Mouse (Mus musculus): ENCODE measurements at regions not wholly inside any gene's neighbourhood (a gene's known extent, or its start where the extent isn't known, plus 50 kb on each side); places are given as distances from the start of the nearest gene placed in this dataset.

DNA sequence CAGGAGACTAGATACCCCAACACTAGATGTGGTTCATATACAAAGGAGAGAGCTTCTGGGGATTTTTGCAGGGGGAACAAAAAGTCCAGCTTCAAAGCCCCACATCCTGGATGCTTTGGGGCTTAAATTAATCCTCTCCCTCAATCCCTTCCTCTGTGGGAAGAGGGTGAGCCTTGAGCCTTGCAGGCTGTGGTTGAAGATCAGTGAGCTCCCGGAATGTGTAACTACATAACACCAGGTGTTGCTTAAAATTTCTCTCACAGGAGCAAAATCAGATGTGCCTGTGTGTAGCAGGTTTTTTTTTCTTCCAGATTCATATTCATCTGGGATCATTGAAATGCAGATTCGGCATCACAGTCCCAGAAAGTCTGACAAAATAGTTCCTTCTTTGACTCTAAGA lies 146.1 kb downstream of the Pxdc1 start:
- no peak overlapping the region for H3K4me2 ChIP-seq (ENCODE audit: low read depth, low read length)
- ATAC-seq (ENCODE audit: low read depth) = no peak
- H3K4me3 ChIP-seq (ENCODE audit: low read length) = no peak overlapping the region
- H3K27ac ChIP-seq (ENCODE audit: low read length) = no peak overlapping the region
- 74% methylated on average over 2 of the region's 2 CpGs for WGBS
- no peaks in the 10 kb centered on the region for H3K27me3 ChIP-seq (ENCODE audit: control insufficient read depth, insufficient read depth, low read depth, low read length)
- no peaks in the 10 kb centered on the region for H3K9me3 ChIP-seq (ENCODE audit: control insufficient read depth, low read length)
- H3K9ac ChIP-seq (ENCODE audit: low read length) = no peak overlapping the region
- H3K4me1 ChIP-seq (replicated peaks; ENCODE audit: control insufficient read depth, insufficient read depth, low read length) = no peaks in the 10 kb centered on the region
- no peaks in the 10 kb centered on the region for H3K36me3 ChIP-seq (ENCODE audit: control insufficient read depth, insufficient read depth, low read length)

DNA sequence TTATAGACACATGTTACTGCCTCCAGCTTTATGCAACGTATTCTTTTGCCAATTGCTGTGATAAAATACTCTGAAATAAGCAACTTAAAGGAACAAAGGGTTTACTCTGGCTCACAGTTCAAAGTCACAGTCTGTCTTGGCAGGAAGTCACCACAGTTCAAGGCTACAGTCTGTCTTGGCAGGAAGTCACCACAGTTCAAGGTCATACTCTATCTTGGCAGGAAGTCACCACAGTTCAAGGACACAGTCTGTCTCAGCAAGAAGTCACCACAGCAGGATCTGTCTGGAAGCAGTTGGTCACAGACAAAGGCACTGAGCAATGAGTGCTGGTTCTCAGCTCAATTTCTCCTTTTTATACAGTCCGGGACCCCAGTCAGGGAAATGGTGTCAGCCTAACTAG lies 147.4 kb downstream of the Pxdc1 start:
- Histone ChIP-seq H3K4me3 (ENCODE audit: low read length) (no peak overlapping the region), H3K27me3 (ENCODE audit: control insufficient read depth, insufficient read depth, low read depth, low read length) (no peaks in the 10 kb centered on the region), H3K4me1 (replicated peaks; ENCODE audit: control insufficient read depth, insufficient read depth, low read length) (no peaks in the 10 kb centered on the region), H3K9ac (ENCODE audit: low read length) (no peak overlapping the region), H3K4me2 (ENCODE audit: low read depth, low read length) (no peak overlapping the region), H3K27ac (ENCODE audit: low read length) (no peak overlapping the region), H3K9me3 (ENCODE audit: control insufficient read depth, low read length) (no peaks in the 10 kb centered on the region), H3K36me3 (ENCODE audit: control insufficient read depth, insufficient read depth, low read length) (no peaks in the 10 kb centered on the region)
- whole genome bisulfite sequencing = 73% methylated on average over 2 of the region's 2 CpGs
- ATAC-seq (ENCODE audit: low read depth) = no peak

DNA sequence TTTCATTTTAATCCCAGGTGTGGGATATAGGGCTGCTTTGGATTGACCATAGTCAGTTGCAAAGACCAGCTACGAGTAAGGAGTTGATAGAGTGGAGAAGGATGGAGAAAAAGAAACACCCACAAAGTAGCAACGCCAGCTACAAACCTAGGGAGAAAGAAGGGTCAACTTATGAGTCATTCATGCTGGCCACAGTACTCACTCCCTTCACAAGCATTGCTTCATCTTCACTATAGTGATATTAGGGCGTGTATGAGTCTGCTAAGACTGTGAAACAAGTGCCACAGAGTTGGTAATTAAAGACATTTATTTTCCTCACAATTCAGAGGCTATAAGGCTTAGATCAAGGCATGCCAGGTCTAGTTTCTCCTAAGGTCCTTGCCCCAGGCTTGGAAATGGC lies 148.4 kb downstream of the Pxdc1 start:
- Histone ChIP-seq H3K27me3 (ENCODE audit: control insufficient read depth, insufficient read depth, low read depth, low read length) (no peaks in the 10 kb centered on the region), H3K27ac (ENCODE audit: low read length) (no peak overlapping the region), H3K4me1 (replicated peaks; ENCODE audit: control insufficient read depth, insufficient read depth, low read length) (no peaks in the 10 kb centered on the region), H3K36me3 (ENCODE audit: control insufficient read depth, insufficient read depth, low read length) (no peaks in the 10 kb centered on the region), H3K9me3 (ENCODE audit: control insufficient read depth, low read length) (no peaks in the 10 kb centered on the region), H3K9ac (ENCODE audit: low read length) (no peak overlapping the region), H3K4me2 (ENCODE audit: low read depth, low read length) (no peak overlapping the region), H3K4me3 (ENCODE audit: low read length) (no peak overlapping the region)
- 81% methylated on average over 3 of the region's 3 CpGs for WGBS
- no peak for ATAC-seq (ENCODE audit: low read depth)

DNA sequence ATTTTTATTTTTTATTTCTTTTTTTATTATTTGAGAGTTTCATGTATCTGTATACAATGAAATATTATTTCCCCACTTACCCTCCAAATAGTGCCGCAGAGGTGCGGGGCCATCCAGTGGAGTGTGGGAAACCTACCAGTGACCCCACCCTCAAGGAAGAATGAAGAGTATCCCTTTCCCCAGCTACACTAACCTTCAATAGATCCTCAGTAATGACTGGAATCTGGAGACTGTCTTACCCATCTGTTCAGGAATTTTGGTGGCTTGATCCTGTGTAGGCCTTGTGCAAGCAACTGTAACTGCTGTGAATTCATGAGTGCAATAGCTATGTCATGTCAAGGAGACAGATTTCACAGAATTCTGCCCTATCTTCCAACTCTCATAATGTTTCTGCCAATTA lies 153.9 kb upstream of the Slc22a23 start:
- Histone ChIP-seq H3K9me3 (ENCODE audit: control insufficient read depth, low read length) (no peaks in the 10 kb centered on the region), H3K27ac (ENCODE audit: low read length) (no peak overlapping the region), H3K4me2 (ENCODE audit: low read depth, low read length) (no peak overlapping the region), H3K36me3 (ENCODE audit: control insufficient read depth, insufficient read depth, low read length) (no peaks in the 10 kb centered on the region), H3K27me3 (ENCODE audit: control insufficient read depth, insufficient read depth, low read depth, low read length) (no peaks in the 10 kb centered on the region), H3K9ac (ENCODE audit: low read length) (no peak overlapping the region), H3K4me1 (replicated peaks; ENCODE audit: control insufficient read depth, insufficient read depth, low read length) (no peaks in the 10 kb centered on the region), H3K4me3 (ENCODE audit: low read length) (no peak overlapping the region)
- ATAC-seq (ENCODE audit: low read depth) = no peak
- WGBS = 98% methylated on average over 2 of the region's 2 CpGs

DNA sequence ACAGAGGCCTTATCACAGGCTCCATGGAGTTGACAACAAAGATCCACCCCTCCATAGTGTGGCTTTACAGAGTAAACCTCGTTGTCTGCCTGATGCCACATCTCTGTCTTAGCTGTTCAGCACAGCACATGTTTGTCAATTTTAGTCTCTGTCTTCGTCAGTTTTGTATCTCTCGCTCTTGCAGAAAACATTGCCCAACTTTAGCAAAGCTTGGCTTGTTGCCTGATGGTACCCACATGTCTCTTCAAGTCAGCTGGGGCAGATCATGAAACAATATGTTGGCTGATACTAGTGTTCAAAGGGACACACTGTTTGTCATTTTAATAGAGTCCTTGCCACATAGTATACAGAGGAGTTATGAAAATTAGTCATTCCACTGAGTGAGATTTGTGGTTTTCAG lies 152.7 kb upstream of the Slc22a23 start:
- WGBS = 69% methylated on average over 3 of the region's 3 CpGs

DNA sequence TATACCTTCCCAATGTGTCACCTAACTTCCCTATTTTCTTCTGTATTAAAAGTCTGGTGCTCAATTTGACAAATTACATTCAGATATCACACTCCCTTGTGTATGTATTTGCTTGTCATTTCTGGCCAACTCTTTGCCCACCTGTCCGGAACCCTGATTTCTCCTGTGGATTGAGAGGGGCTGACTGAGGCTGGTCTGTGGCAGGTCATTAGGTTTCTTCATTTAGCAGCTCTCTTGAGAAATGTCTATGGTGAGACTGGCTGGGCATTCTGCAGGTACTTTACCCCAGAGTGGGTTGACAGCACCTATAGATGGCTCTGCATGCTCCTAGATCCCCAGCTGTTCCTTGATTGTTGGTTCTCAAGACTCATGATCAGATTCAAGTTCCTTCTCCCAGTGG lies 139.8 kb upstream of the Slc22a23 start:
- Histone ChIP-seq H3K27me3 (ENCODE audit: control insufficient read depth, insufficient read depth, low read depth, low read length) (no peaks in the 10 kb centered on the region), H3K36me3 (ENCODE audit: control insufficient read depth, insufficient read depth, low read length) (no peaks in the 10 kb centered on the region), H3K4me2 (ENCODE audit: low read depth, low read length) (no peak overlapping the region), H3K27ac (ENCODE audit: low read length) (no peak overlapping the region), H3K4me1 (replicated peaks; ENCODE audit: control insufficient read depth, insufficient read depth, low read length) (no peaks in the 10 kb centered on the region), H3K9me3 (ENCODE audit: control insufficient read depth, low read length) (no peaks in the 10 kb centered on the region), H3K9ac (ENCODE audit: low read length) (no peak overlapping the region), H3K4me3 (ENCODE audit: low read length) (no peak overlapping the region)
- no peak for ATAC-seq (ENCODE audit: low read depth)
- 90% methylated on average over 1 of the region's 1 CpGs for WGBS

More for the DNA sequence above, 152.7 kb upstream of the Slc22a23 start:
- no peak for ATAC-seq (ENCODE audit: low read depth)
- no peaks in the 10 kb centered on the region for H3K36me3 ChIP-seq (ENCODE audit: control insufficient read depth, insufficient read depth, low read length)
- H3K4me3 ChIP-seq (ENCODE audit: low read length) = no peak overlapping the region
- no peak overlapping the region for H3K4me2 ChIP-seq (ENCODE audit: low read depth, low read length)
- H3K9me3 ChIP-seq (ENCODE audit: control insufficient read depth, low read length) = no peaks in the 10 kb centered on the region
- H3K4me1 ChIP-seq (replicated peaks; ENCODE audit: control insufficient read depth, insufficient read depth, low read length) = no peaks in the 10 kb centered on the region
- H3K9ac ChIP-seq (ENCODE audit: low read length) = no peak overlapping the region
- no peaks in the 10 kb centered on the region for H3K27me3 ChIP-seq (ENCODE audit: control insufficient read depth, insufficient read depth, low read depth, low read length)
- no peak overlapping the region for H3K27ac ChIP-seq (ENCODE audit: low read length)

DNA sequence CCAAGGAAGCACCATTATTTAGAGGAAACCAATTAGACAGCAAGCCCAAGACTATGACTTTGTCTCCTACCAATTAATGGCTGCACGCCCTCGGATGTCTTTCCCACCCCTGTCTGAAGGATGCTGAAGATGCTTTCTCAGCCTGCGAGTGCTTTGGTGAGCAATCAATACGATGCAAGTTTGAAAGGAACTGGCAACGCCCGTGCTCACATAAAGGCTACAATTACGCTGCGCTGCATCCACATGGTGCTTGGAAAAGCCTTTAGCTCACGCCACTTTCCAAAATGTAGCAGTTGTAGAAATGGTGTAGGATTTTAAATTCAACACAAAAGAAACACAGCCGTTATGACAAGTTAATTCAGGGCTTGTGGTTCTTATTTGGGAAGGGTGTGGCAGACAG lies 136.5 kb upstream of the Slc22a23 start:
- H3K9me3 ChIP-seq (ENCODE audit: control insufficient read depth, low read length) = no peaks in the 10 kb centered on the region
- H3K27me3 ChIP-seq (ENCODE audit: control insufficient read depth, insufficient read depth, low read depth, low read length) = no peaks in the 10 kb centered on the region
- WGBS = 85% methylated on average over 10 of the region's 10 CpGs
- no peak overlapping the region for H3K27ac ChIP-seq (ENCODE audit: low read length)
- no peak overlapping the region for H3K4me3 ChIP-seq (ENCODE audit: low read length)
- no peak overlapping the region for H3K9ac ChIP-seq (ENCODE audit: low read length)
- no peak for ATAC-seq (ENCODE audit: low read depth)
- no peaks in the 10 kb centered on the region for H3K4me1 ChIP-seq (replicated peaks; ENCODE audit: control insufficient read depth, insufficient read depth, low read length)
- H3K36me3 ChIP-seq (ENCODE audit: control insufficient read depth, insufficient read depth, low read length) = no peaks in the 10 kb centered on the region
- H3K4me2 ChIP-seq (ENCODE audit: low read depth, low read length) = no peak overlapping the region

DNA sequence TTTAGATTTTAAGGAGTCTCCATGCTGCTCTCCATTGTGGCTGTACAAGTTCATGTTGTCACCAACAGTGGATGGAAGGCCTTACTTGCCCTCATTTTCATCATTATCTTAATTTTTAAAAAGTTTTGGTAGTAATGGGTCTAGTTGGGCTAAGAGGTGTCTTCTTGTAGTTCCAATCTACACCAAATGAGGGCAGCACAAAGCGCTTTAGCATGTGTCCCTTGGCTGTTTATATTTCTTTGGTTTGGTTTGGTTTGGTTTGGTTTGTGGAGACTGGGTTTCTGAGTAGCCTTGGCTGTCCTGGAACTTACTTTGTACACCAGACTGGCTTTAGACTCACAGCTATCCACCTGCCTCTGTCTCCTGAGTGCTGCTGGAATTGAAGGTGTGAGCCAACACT lies 125.4 kb upstream of the Slc22a23 start:
- no peak overlapping the region for H3K4me3 ChIP-seq (ENCODE audit: low read length)
- 79% methylated on average over 1 of the region's 1 CpGs for WGBS
- no peaks in the 10 kb centered on the region for H3K36me3 ChIP-seq (ENCODE audit: control insufficient read depth, insufficient read depth, low read length)
- no peak overlapping the region for H3K9ac ChIP-seq (ENCODE audit: low read length)
- ATAC-seq (ENCODE audit: low read depth) = no peak
- peaks cover 10% of the 10 kb centered on the region; the same call in 1 of the 2 replicates for H3K4me1 ChIP-seq (replicated peaks; ENCODE audit: control insufficient read depth, insufficient read depth, low read length)
- H3K9me3 ChIP-seq (ENCODE audit: control insufficient read depth, low read length) = no peaks in the 10 kb centered on the region
- no peaks in the 10 kb centered on the region for H3K27me3 ChIP-seq (ENCODE audit: control insufficient read depth, insufficient read depth, low read depth, low read length)
- no peak overlapping the region for H3K27ac ChIP-seq (ENCODE audit: low read length)
- no peak overlapping the region for H3K4me2 ChIP-seq (ENCODE audit: low read depth, low read length)

DNA sequence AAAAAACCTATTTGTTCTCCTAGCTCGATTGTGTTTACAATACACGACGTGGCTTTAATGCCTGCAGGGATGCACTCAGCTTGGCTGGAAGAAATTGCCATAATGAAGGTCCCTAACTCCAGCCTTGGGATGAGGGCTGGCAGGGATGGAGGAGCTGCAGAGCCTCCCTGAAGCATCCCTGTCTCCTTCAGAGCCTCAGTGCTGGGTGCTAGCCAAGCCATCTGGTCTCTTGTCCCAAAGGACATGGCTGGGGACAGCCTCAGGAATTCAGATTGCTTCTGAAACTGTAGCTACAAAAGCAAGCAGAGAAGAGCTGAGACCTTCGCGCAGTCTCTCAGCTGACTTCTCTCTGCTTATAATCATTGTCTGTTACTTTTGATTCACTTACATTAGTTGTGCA lies 124.6 kb upstream of the Slc22a23 start:
- WGBS = 59% methylated on average over 5 of the region's 5 CpGs
- H3K4me2 ChIP-seq (ENCODE audit: low read depth, low read length) = no peak overlapping the region
- H3K4me1 ChIP-seq (replicated peaks; ENCODE audit: control insufficient read depth, insufficient read depth, low read length) = peaks cover 10% of the 10 kb centered on the region; the same call in 1 of the 2 replicates
- no peaks in the 10 kb centered on the region for H3K9me3 ChIP-seq (ENCODE audit: control insufficient read depth, low read length)
- H3K4me3 ChIP-seq (ENCODE audit: low read length) = no peak overlapping the region
- no peak for ATAC-seq (ENCODE audit: low read depth)
- H3K27me3 ChIP-seq (ENCODE audit: control insufficient read depth, insufficient read depth, low read depth, low read length) = no peaks in the 10 kb centered on the region
- no peak overlapping the region for H3K27ac ChIP-seq (ENCODE audit: low read length)
- no peaks in the 10 kb centered on the region for H3K36me3 ChIP-seq (ENCODE audit: control insufficient read depth, insufficient read depth, low read length)
- H3K9ac ChIP-seq (ENCODE audit: low read length) = no peak overlapping the region

DNA sequence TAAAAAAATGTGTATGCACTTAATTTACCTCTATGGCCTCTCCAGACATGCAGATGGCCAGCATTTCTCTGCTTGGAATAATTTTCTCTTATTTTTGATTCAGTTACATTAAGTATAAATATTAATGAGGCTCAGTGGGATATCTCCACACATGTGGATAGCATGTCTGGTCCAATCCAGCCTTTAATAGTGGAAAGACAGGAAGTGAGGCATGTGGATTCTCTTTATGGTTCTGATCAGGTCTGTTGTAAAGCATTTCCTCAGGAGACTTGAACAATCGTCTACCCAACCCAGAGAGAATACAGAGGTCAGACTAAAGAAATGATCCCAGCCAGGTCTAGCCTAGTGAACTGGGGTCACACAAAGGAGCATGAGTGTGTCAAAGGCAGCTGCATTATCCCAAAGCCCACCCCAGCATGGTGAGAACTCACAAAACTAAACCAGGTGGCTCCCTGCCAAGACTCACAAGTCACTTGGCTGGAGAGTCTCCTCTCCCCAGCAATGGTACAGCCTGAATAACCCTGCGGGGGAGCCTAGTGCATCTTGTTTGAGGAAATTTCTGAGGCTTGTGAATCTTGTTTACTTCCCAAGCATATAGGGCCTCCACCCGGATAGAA lies 123.3 kb upstream of the Slc22a23 start:
- Histone ChIP-seq H3K36me3 (ENCODE audit: control insufficient read depth, insufficient read depth, low read length) (no peaks in the 10 kb centered on the region), H3K4me3 (ENCODE audit: low read length) (no peak overlapping the region), H3K4me1 (replicated peaks; ENCODE audit: control insufficient read depth, insufficient read depth, low read length) (peaks cover 11% of the 10 kb centered on the region), H3K27me3 (ENCODE audit: control insufficient read depth, insufficient read depth, low read depth, low read length) (no peaks in the 10 kb centered on the region), H3K27ac (ENCODE audit: low read length) (no peak overlapping the region), H3K9me3 (ENCODE audit: control insufficient read depth, low read length) (no peaks in the 10 kb centered on the region), H3K9ac (ENCODE audit: low read length) (no peak overlapping the region), H3K4me2 (ENCODE audit: low read depth, low read length) (no peak overlapping the region)
- ATAC-seq (ENCODE audit: low read depth) = peak; percentile 79
- 29% methylated on average over 3 of the region's 3 CpGs for WGBS

All from lung, embryonic 16.5 days (tissue).